In the genomic region with DNA sequence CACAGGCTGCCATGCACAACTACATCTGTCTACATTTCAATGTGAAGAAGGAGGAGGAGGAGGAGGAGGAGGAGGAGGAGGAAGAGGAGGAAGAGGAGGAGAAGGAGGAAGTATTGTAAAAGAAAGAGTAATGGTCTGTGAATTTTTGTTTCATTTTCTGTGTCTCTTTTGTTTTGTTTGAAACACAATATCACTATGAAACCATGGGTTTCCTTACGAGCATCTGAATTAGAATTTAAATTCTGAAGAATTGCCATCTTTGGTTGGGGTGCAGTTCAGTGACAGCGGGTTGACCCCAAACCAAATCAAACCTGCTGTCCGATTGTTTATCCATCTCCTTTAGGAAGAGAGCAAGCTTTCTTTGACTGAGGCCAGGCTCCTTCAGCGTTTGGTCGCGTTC, we compare ENCODE assay signal across 9 mouse cellular contexts. TPM values are rescaled to one million over a fixed set of nuclear protein-coding genes. Genes with fewer than 3 reads are reported as not detected.
A peak's percentile ranks its signal among the peaks of the same experiment; 100 is the strongest.
DNase-seq lines count a peak whose midpoint lies in the region; ATAC-seq lines count a peak whose summit lies in the region.
"Had no signal": no experiment of that assay in that cellular context is flagged by ENCODE, and none has a peak within 500 bp of the region (broad histone marks: within the 10 kb centered on the region; RNA-seq: fewer than 3 reads in every experiment).

No protein-coding gene starts in this region.

- H3K9me3 ChIP-seq in heart, embryonic 14.5 days (ENCODE audit: control insufficient read depth, low read length), result no peaks in the 10 kb centered on the region
- no peaks in the 10 kb centered on the region for H3K9me3 ChIP-seq in hindbrain, embryonic 11.5 days (ENCODE audit: control insufficient read depth, low read length)
- no peaks in the 10 kb centered on the region for H3K9me3 ChIP-seq in midbrain, embryonic 10.5 days (replicated peaks)

- intact Hi-C loops in heart, postnatal 14 days (cut with DNase I), result loop anchor here (2.0 kb wide), 1 partner anchor 41 kb away; the partner anchor contains the start of gene Epn2

- WGBS in heart, embryonic 14.5 days, result 12% methylated on average over 6 of the region's 6 CpGs
- 12% methylated on average over 6 of the region's 6 CpGs for WGBS in hindbrain, embryonic 11.5 days
- 14% methylated on average over 6 of the region's 6 CpGs for WGBS in midbrain, embryonic 10.5 days

- H3K36me3 ChIP-seq in heart, embryonic 14.5 days (ENCODE audit: control insufficient read depth, insufficient read depth, low read length), result no peaks in the 10 kb centered on the region
- no peaks in the 10 kb centered on the region for H3K36me3 ChIP-seq in hindbrain, embryonic 11.5 days (ENCODE audit: control insufficient read depth, insufficient read depth, low read length)
- H3K36me3 ChIP-seq in midbrain, embryonic 10.5 days, result no peaks in the 10 kb centered on the region

- H3K9ac ChIP-seq in heart, embryonic 14.5 days (ENCODE audit: low read length), result peak overlapping the region; percentile 69; the same call in 1 of the 2 replicates
- H3K9ac ChIP-seq in hindbrain, embryonic 11.5 days (ENCODE audit: low read depth, low read length), result peak overlapping the region; percentile 40; the same call in 1 of the 2 replicates

- H3K27me3 ChIP-seq in heart, embryonic 14.5 days (ENCODE audit: control insufficient read depth, insufficient read depth, low read length), result no peaks in the 10 kb centered on the region
- no peaks in the 10 kb centered on the region for H3K27me3 ChIP-seq in hindbrain, embryonic 11.5 days (ENCODE audit: control insufficient read depth, insufficient read depth, low read length)
- H3K27me3 ChIP-seq in midbrain, embryonic 10.5 days (ENCODE audit: low read depth, poor library complexity, severe bottlenecking), result peaks cover 33% of the 10 kb centered on the region; the same call in 1 of the 2 replicates

- peak overlapping the region; percentile 27 to 47 for H3K4me3 ChIP-seq in heart, embryonic 14.5 days (ENCODE audit: control insufficient read depth in 1 of 2, insufficient read depth in 1 of 2, low read depth in 1 of 2, low read length in 2 of 2)
- H3K4me3 ChIP-seq in brown adipose tissue, adult 24 weeks (ENCODE audit: insufficient read depth, low read depth, low read length), result no peak overlapping the region; the same call in 1 of the 2 replicates
- peak overlapping the region; percentile 38; the same call in 1 of the 2 replicates for H3K4me3 ChIP-seq in hindbrain, embryonic 11.5 days (ENCODE audit: low read depth, low read length)
- H3K4me3 ChIP-seq in midbrain, embryonic 10.5 days, result peak overlapping the region; percentile 60

- peak overlapping the region; percentile 87 for H3K4me2 ChIP-seq in heart, embryonic 14.5 days (ENCODE audit: low read length)
- peak overlapping the region; percentile 70 for H3K4me2 ChIP-seq in hindbrain, embryonic 11.5 days (replicated peaks; ENCODE audit: low read depth, low read length)

- ATAC-seq in heart, embryonic 14.5 days (ENCODE audit: insufficient number of reproducible peaks, insufficient read depth, low FRiP score, low read depth), result no peak
- no peak for ATAC-seq in hindbrain, embryonic 11.5 days (ENCODE audit: low FRiP score)

- no peak overlapping the region for H3K27ac ChIP-seq in heart, embryonic 14.5 days (replicated peaks in 1 of 2; ENCODE audit: control insufficient read depth in 1 of 2, insufficient read depth in 1 of 2, low read depth in 2 of 2, low read length in 2 of 2)
- H3K27ac ChIP-seq in brown adipose tissue, adult 24 weeks (replicated peaks; ENCODE audit: low read depth, low read length), result peak overlapping the region; percentile 94
- no peak overlapping the region for H3K27ac ChIP-seq in hindbrain, embryonic 11.5 days (ENCODE audit: low read depth, low read length)
- H3K27ac ChIP-seq in midbrain, embryonic 10.5 days (replicated peaks), result peak overlapping the region; percentile 83

- DNase-seq in heart, postnatal 14 days, result no peak
- no peak for DNase-seq in hindbrain, embryonic 11.5 days (ENCODE audit: low spot score)
- DNase-seq in midbrain, embryonic 10.5 days (ENCODE audit: low spot score), result no peak
- no peak for DNase-seq in urinary bladder, postnatal 25 days (ENCODE audit: low spot score)
- DNase-seq in layer of hippocampus, adult 11-12 months (ENCODE audit: low spot score), result no peak
- no peak for DNase-seq in thymus, postnatal 36 days

- peaks cover 18 to 30% of the 10 kb centered on the region in 2 experiments for H3K4me1 ChIP-seq in heart, embryonic 14.5 days (ENCODE audit: control insufficient read depth in 2 of 2, insufficient read depth in 2 of 2, low read length in 2 of 2)
- H3K4me1 ChIP-seq in brown adipose tissue, adult 24 weeks (ENCODE audit: control insufficient read depth, insufficient read depth, insufficient read length, low read length), result peaks cover 37% of the 10 kb centered on the region
- H3K4me1 ChIP-seq in hindbrain, embryonic 11.5 days (replicated peaks; ENCODE audit: control insufficient read depth, insufficient read depth, low read length), result no peaks in the 10 kb centered on the region; the same call in 1 of the 2 replicates
- H3K4me1 ChIP-seq in midbrain, embryonic 10.5 days, result peaks cover 35% of the 10 kb centered on the region

RNA-seq across cellular contexts. Expression of gene Grap, which starts 33.7 kb away (rescaled TPM):
- polyA plus RNA-seq in heart, embryonic 14.5 days (2014; fragmentation: Nextera tagmentation; extraction: Ambion mirVana), result 7.4 and 10.3 TPM in 2 replicates
- total RNA-seq in heart, postnatal 14 days (2021), result 10 to 100 TPM; 13.9 to 15.4 TPM
- 5.8 and 8.6 TPM in 2 replicates for polyA plus RNA-seq in brown adipose tissue, adult 24 weeks (2012; ENCODE audit: insufficient read depth, insufficient read length, missing spikeins)
- polyA plus RNA-seq in hindbrain, embryonic 11.5 days (2014; fragmentation: Nextera tagmentation; extraction: Ambion mirVana), result 5.3 and 6.8 TPM in 2 replicates
- polyA plus RNA-seq in midbrain, embryonic 10.5 days (2016; fragmentation: Nextera tagmentation; extraction: Ambion mirVana), result 8.2 and 8.6 TPM in 2 replicates

RNA-seq across cellular contexts. Expression of gene Epn2, which starts 39.9 kb away (rescaled TPM):
- 23.9 and 24.9 TPM in 2 replicates for polyA plus RNA-seq in heart, embryonic 14.5 days (2014; fragmentation: Nextera tagmentation; extraction: Ambion mirVana)
- total RNA-seq in heart, postnatal 14 days (2021), result 10 to 100 TPM; 23.4 to 29.8 TPM
- 20.2 and 29.1 TPM in 2 replicates for polyA plus RNA-seq in brown adipose tissue, adult 24 weeks (2012; ENCODE audit: insufficient read depth, insufficient read length, missing spikeins)
- polyA plus RNA-seq in hindbrain, embryonic 11.5 days (2014; fragmentation: Nextera tagmentation; extraction: Ambion mirVana), result 28.8 and 34.2 TPM in 2 replicates
- polyA plus RNA-seq in midbrain, embryonic 10.5 days (2016; fragmentation: Nextera tagmentation; extraction: Ambion mirVana), result 23.9 and 28.4 TPM in 2 replicates
- total RNA-seq: monocyte, adult 5-6 weeks had no signal

Comparison
In these comparisons a context has a peak if more than half of its experiments do, and no peak if none do; other contexts are left out.
1. H3K27ac ChIP-seq: peak in brown adipose tissue, adult 24 weeks (single experiment) and midbrain, embryonic 10.5 days (single experiment); none in heart, embryonic 14.5 days (0 of 2) and hindbrain, embryonic 11.5 days (single experiment).